22 mouse cellular contexts compared by ENCODE assay signal in genomic region chr1:90968649-90969048, GRCm38 (mm10). TPM values are rescaled to one million over a fixed set of nuclear protein-coding genes. Genes with fewer than 3 reads are reported as not detected.
DNase-seq lines count a peak whose midpoint lies in the region; ATAC-seq and TF ChIP-seq lines count a peak whose summit lies in the region.
"Had no signal": no experiment of that assay in that cellular context is flagged by ENCODE, and none has a peak within 500 bp of the region (broad histone marks: within the 10 kb centered on the region; RNA-seq: fewer than 3 reads in every experiment).

No protein-coding gene starts in this region.

- WGBS in heart, postnatal 0 days = 73% methylated on average over 4 of the region's 4 CpGs
- 73% methylated on average over 4 of the region's 4 CpGs for WGBS in liver, embryonic 11.5 days
- WGBS in stomach, embryonic 16.5 days = 66% methylated on average over 4 of the region's 4 CpGs

- TF ChIP-seq CTCF in heart, postnatal 0 days (IDR thresholded peaks at IDR 0.05; ENCODE audit: low read depth) = no peak

- H3K27ac ChIP-seq in heart, postnatal 0 days (ENCODE audit: low read depth) = 0 out of 2 replicates have a peak overlapping the region, but pooled peaks have one; percentile 2
- no peak overlapping the region for H3K27ac ChIP-seq in liver, embryonic 11.5 days (ENCODE audit: low read depth, low read length)
- 0 out of 2 replicates have a peak overlapping the region, but pooled peaks have one; percentile 11 for H3K27ac ChIP-seq in stomach, embryonic 16.5 days (ENCODE audit: low read length)
- H3K27ac ChIP-seq: forebrain, embryonic 12.5 days; hindbrain, embryonic 14.5 days had no signal

- H3K4me3 ChIP-seq in heart, postnatal 0 days (ENCODE audit: low read depth, low read length) = no peak overlapping the region
- peak overlapping the region; percentile 86 for H3K4me3 ChIP-seq in megakaryocyte, embryonic 14.5 days (replicated peaks)
- H3K4me3 ChIP-seq in liver, embryonic 11.5 days (ENCODE audit: low read depth, low read length) = no peak overlapping the region
- H3K4me3 ChIP-seq in stomach, embryonic 16.5 days (replicated peaks; ENCODE audit: low read length) = peak overlapping the region; percentile 16; the same call in 1 of the 2 replicates
- H3K4me3 ChIP-seq: embryonic facial prominence, embryonic 12.5 days; forebrain, embryonic 12.5 days; heart, embryonic 10.5 days had no signal

- H3K4me2 ChIP-seq in heart, postnatal 0 days (ENCODE audit: low read depth, low read length) = 0 out of 2 replicates have a peak overlapping the region, but pooled peaks have one; percentile 12
- H3K4me2 ChIP-seq in liver, embryonic 11.5 days = peak overlapping the region; percentile 47
- peak overlapping the region; percentile 44 for H3K4me2 ChIP-seq in stomach, embryonic 16.5 days (ENCODE audit: low read depth, low read length)
- H3K4me2 ChIP-seq: forebrain, embryonic 12.5 days; hindbrain, embryonic 14.5 days had no signal

- no peaks in the 10 kb centered on the region for H3K36me3 ChIP-seq in heart, postnatal 0 days (replicated peaks; ENCODE audit: control insufficient read depth, insufficient read depth, low read length)
- H3K36me3 ChIP-seq in megakaryocyte, embryonic 14.5 days (replicated peaks; ENCODE audit: low read length) = no peaks in the 10 kb centered on the region
- H3K36me3 ChIP-seq in liver, embryonic 11.5 days (ENCODE audit: control insufficient read depth, insufficient read depth, low read length) = no peaks in the 10 kb centered on the region
- H3K36me3 ChIP-seq in stomach, embryonic 16.5 days (ENCODE audit: control insufficient read depth, insufficient read depth, low read length) = no peaks in the 10 kb centered on the region
- H3K36me3 ChIP-seq: embryonic facial prominence, embryonic 12.5 days; forebrain, embryonic 12.5 days; heart, embryonic 10.5 days had no signal

- no peak for TF ChIP-seq EP300 in heart, postnatal 0 days (IDR thresholded peaks at IDR 0.05; ENCODE audit: low read depth)

- peaks cover 26% of the 10 kb centered on the region for H3K4me1 ChIP-seq in heart, postnatal 0 days (ENCODE audit: control insufficient read depth, insufficient read depth)
- peaks cover 52% of the 10 kb centered on the region for H3K4me1 ChIP-seq in megakaryocyte, embryonic 14.5 days
- H3K4me1 ChIP-seq in liver, embryonic 11.5 days (replicated peaks; ENCODE audit: control insufficient read depth, insufficient read depth, low read length) = peaks cover 14% of the 10 kb centered on the region
- H3K4me1 ChIP-seq in stomach, embryonic 16.5 days (ENCODE audit: control insufficient read depth, insufficient read depth, low read length) = peaks cover 24% of the 10 kb centered on the region

- DNase-seq in heart, postnatal 0 days (ENCODE audit: low spot score) = no peak
- no peak for DNase-seq in heart, adult 9 months (ENCODE audit: low spot score in 2 of 2)
- DNase-seq in liver, embryonic 11.5 days (ENCODE audit: low spot score) = no peak
- DNase-seq in embryo, embryonic 9.5 days (ENCODE audit: extremely low spot score) = no peak
- DNase-seq in embryo, embryonic 11 days = no peak
- DNase-seq: adrenal gland, postnatal 36 days; cerebellum, postnatal 25 days; thymus, adult 2 months had no signal

- H3K9me3 ChIP-seq in heart, postnatal 0 days (replicated peaks; ENCODE audit: control insufficient read depth, low read length) = no peaks in the 10 kb centered on the region
- no peaks in the 10 kb centered on the region for H3K9me3 ChIP-seq in megakaryocyte, embryonic 14.5 days
- no peaks in the 10 kb centered on the region for H3K9me3 ChIP-seq in liver, embryonic 11.5 days (ENCODE audit: control insufficient read depth, low read length)
- H3K9me3 ChIP-seq in stomach, embryonic 16.5 days (replicated peaks; ENCODE audit: control insufficient read depth, low read length) = no peaks in the 10 kb centered on the region
- H3K9me3 ChIP-seq: embryonic facial prominence, embryonic 12.5 days; forebrain, embryonic 12.5 days; heart, embryonic 10.5 days had no signal

- no peak overlapping the region for H3K9ac ChIP-seq in heart, postnatal 0 days (replicated peaks; ENCODE audit: low read depth, low read length)
- no peak overlapping the region for H3K9ac ChIP-seq in liver, embryonic 11.5 days (ENCODE audit: low read depth, low read length)
- no peak overlapping the region for H3K9ac ChIP-seq in stomach, embryonic 16.5 days (ENCODE audit: low read length)
- H3K9ac ChIP-seq: embryonic facial prominence, embryonic 12.5 days; forebrain, embryonic 12.5 days; hindbrain, embryonic 14.5 days had no signal

- ATAC-seq in heart, postnatal 0 days (ENCODE audit: insufficient read depth, low read depth) = no peak
- no peak for ATAC-seq in megakaryocyte, adult 5-6 weeks (ENCODE audit: poor library complexity, severe bottlenecking)
- no peak for ATAC-seq in liver, embryonic 11.5 days (replicated peaks; ENCODE audit: low FRiP score)
- no peak for ATAC-seq in stomach, embryonic 16.5 days (ENCODE audit: insufficient read depth, low FRiP score)

- H3K27me3 ChIP-seq in heart, postnatal 0 days (ENCODE audit: control insufficient read depth, insufficient read depth, low read length) = no peaks in the 10 kb centered on the region
- H3K27me3 ChIP-seq in megakaryocyte, embryonic 14.5 days (replicated peaks) = peaks cover 32% of the 10 kb centered on the region
- no peaks in the 10 kb centered on the region for H3K27me3 ChIP-seq in liver, embryonic 11.5 days (replicated peaks; ENCODE audit: control insufficient read depth, insufficient read depth, low read length)
- no peaks in the 10 kb centered on the region for H3K27me3 ChIP-seq in stomach, embryonic 16.5 days (ENCODE audit: control insufficient read depth, insufficient read depth, low read length)
- H3K27me3 ChIP-seq: embryonic facial prominence, embryonic 12.5 days had no signal

RNA-seq across cellular contexts. Expression of gene Rab17, which starts 0.8 kb away (rescaled TPM):
- total RNA-seq in heart, postnatal 0 days (2014; rRNA removed; ENCODE audit: low replicate concordance) = 7.1 and 8.4 TPM in 2 replicates
- polyA plus RNA-seq in heart, postnatal 0 days (2015; fragmentation: Nextera tagmentation; extraction: Ambion mirVana) = 5.1 and 5.6 TPM in 2 replicates
- polyA plus RNA-seq in megakaryocyte, embryonic 14.5 days (2012; ENCODE audit: insufficient read depth, low replicate concordance) = 3.4 TPM in 1 of 2 replicates, not detected in the other
- total RNA-seq in megakaryocyte, adult 5-6 weeks (2015) = not detected in 2 replicates
- not detected in 2 replicates for total RNA-seq in megakaryocyte, adult 5-6 weeks (2017)
- 3.6 and 5.0 TPM in 2 replicates for polyA plus RNA-seq in liver, embryonic 11.5 days (2014; fragmentation: Nextera tagmentation; extraction: Ambion mirVana)
- 10.0 and 12.1 TPM in 2 replicates for polyA plus RNA-seq in stomach, embryonic 16.5 days (2015; fragmentation: Nextera tagmentation; extraction: Ambion mirVana)
- total RNA-seq: adrenal gland, postnatal 36 days; gastrocnemius, adult 18-20 months; layer of hippocampus, postnatal 14 days; MEL; monocyte, adult 5-6 weeks had no signal
- polyA plus RNA-seq: forebrain, embryonic 12.5 days; hindbrain, embryonic 14.5 days had no signal

RNA-seq across cellular contexts. Expression of gene Prlh, which starts 15.7 kb away (rescaled TPM):
- not detected in 2 replicates for total RNA-seq in heart, postnatal 0 days (2014; rRNA removed; ENCODE audit: low replicate concordance)
- not detected in 2 replicates for polyA plus RNA-seq in heart, postnatal 0 days (2015; fragmentation: Nextera tagmentation; extraction: Ambion mirVana)
- polyA plus RNA-seq in megakaryocyte, embryonic 14.5 days (2012; ENCODE audit: insufficient read depth, low replicate concordance) = not detected in 2 replicates
- not detected in 2 replicates for total RNA-seq in megakaryocyte, adult 5-6 weeks (2015)
- not detected in 2 replicates for total RNA-seq in megakaryocyte, adult 5-6 weeks (2017)
- polyA plus RNA-seq in liver, embryonic 11.5 days (2014; fragmentation: Nextera tagmentation; extraction: Ambion mirVana) = not detected in 2 replicates
- not detected in 2 replicates for polyA plus RNA-seq in stomach, embryonic 16.5 days (2015; fragmentation: Nextera tagmentation; extraction: Ambion mirVana)
- total RNA-seq: adrenal gland, postnatal 36 days; gastrocnemius, adult 18-20 months; layer of hippocampus, postnatal 14 days; megakaryocyte-erythroid progenitor cell, adult 5-6 weeks; MEL; monocyte, adult 5-6 weeks had no signal
- polyA plus RNA-seq: embryonic facial prominence, embryonic 12.5 days; forebrain, embryonic 12.5 days; heart, embryonic 10.5 days; hindbrain, embryonic 14.5 days; limb, embryonic 11.5 days; neural tube, embryonic 14.5 days; thymus, adult 2 months had no signal

RNA-seq across cellular contexts. Expression of gene Lrrfip1, which starts 29.9 kb away (rescaled TPM):
- total RNA-seq in heart, postnatal 0 days (2014; rRNA removed; ENCODE audit: low replicate concordance) = 120 and 135 TPM in 2 replicates
- polyA plus RNA-seq in heart, postnatal 0 days (2015; fragmentation: Nextera tagmentation; extraction: Ambion mirVana) = 140 and 168 TPM in 2 replicates
- 1.9 and 12.2 TPM in 2 replicates for polyA plus RNA-seq in megakaryocyte, embryonic 14.5 days (2012; ENCODE audit: insufficient read depth, low replicate concordance)
- total RNA-seq in megakaryocyte, adult 5-6 weeks (2015) = 123 and 128 TPM in 2 replicates
- total RNA-seq in megakaryocyte, adult 5-6 weeks (2017) = 228 and 254 TPM in 2 replicates
- 26.5 and 29.1 TPM in 2 replicates for polyA plus RNA-seq in liver, embryonic 11.5 days (2014; fragmentation: Nextera tagmentation; extraction: Ambion mirVana)
- 85.4 and 88.0 TPM in 2 replicates for polyA plus RNA-seq in stomach, embryonic 16.5 days (2015; fragmentation: Nextera tagmentation; extraction: Ambion mirVana)

RNA-seq across cellular contexts. Expression of gene Mlph, which starts 53.8 kb away (rescaled TPM):
- total RNA-seq in heart, postnatal 0 days (2014; rRNA removed; ENCODE audit: low replicate concordance) = 0.04 and 0.27 TPM in 2 replicates
- 0.12 TPM in 2 replicates for polyA plus RNA-seq in heart, postnatal 0 days (2015; fragmentation: Nextera tagmentation; extraction: Ambion mirVana)
- not detected in 2 replicates for polyA plus RNA-seq in megakaryocyte, embryonic 14.5 days (2012; ENCODE audit: insufficient read depth, low replicate concordance)
- total RNA-seq in megakaryocyte, adult 5-6 weeks (2015) = not detected in 2 replicates
- total RNA-seq in megakaryocyte, adult 5-6 weeks (2017) = not detected in 2 replicates
- polyA plus RNA-seq in liver, embryonic 11.5 days (2014; fragmentation: Nextera tagmentation; extraction: Ambion mirVana) = 0.10 TPM in 1 of 2 replicates, not detected in the other
- polyA plus RNA-seq in stomach, embryonic 16.5 days (2015; fragmentation: Nextera tagmentation; extraction: Ambion mirVana) = 4.4 and 9.0 TPM in 2 replicates
- total RNA-seq: megakaryocyte-erythroid progenitor cell, adult 5-6 weeks; MEL; monocyte, adult 5-6 weeks had no signal
- polyA plus RNA-seq: neural tube, embryonic 14.5 days had no signal

Comparison
In these comparisons a context has a peak if more than half of its experiments do, and no peak if none do; other contexts are left out.
1. H3K4me3 ChIP-seq: peak in megakaryocyte, embryonic 14.5 days (single experiment) and stomach, embryonic 16.5 days (single experiment); none in heart, postnatal 0 days (single experiment) and liver, embryonic 11.5 days (single experiment).
2. Peak in every context shown above with its lines, with median percentiles within 50 percentile points of each other: H3K4me2 ChIP-seq.